Mouse (Mus musculus): ENCODE data around the gene Fgfr2. TPM values are rescaled to one million over a fixed set of nuclear protein-coding genes. Genes with fewer than 3 reads are reported as not detected.

The Fgfr2 gene
- polyA plus RNA-seq, 1 experiment: 0.17 TPM

- H3K27me3 ChIP-seq (ENCODE audit: control insufficient read depth, insufficient read depth, insufficient read length): peaks cover 47% of the 10 kb centered on the region
- no peak for TF ChIP-seq REST (IDR thresholded peaks at IDR 0.05; ENCODE audit: insufficient read depth, insufficient read length)
- TF ChIP-seq POLR2A (IDR thresholded peaks at IDR 0.05; ENCODE audit: insufficient read length, low read depth): no peak
These were observed 541.7 kb downstream of the Fgfr2 start for GRCm38 (mm10) chr7:132581441-132581840.

GRCm38 (mm10) chr7:132580511-132580910 is 542.6 kb downstream of the Fgfr2 start:
- H3ac ChIP-seq (ENCODE audit: control insufficient read depth, insufficient read length): no peak overlapping the region

More at GRCm38 (mm10) chr7:132581441-132581840, 541.7 kb downstream of the Fgfr2 start:
- H3ac ChIP-seq (ENCODE audit: control insufficient read depth, insufficient read length): no peak overlapping the region
- H3K79me2 ChIP-seq (ENCODE audit: control insufficient read depth, insufficient read depth): no peaks in the 10 kb centered on the region
- H3K4me2 ChIP-seq (ENCODE audit: low read depth): no peak overlapping the region
- no peak overlapping the region for H3K4me3 ChIP-seq
- H3K36me3 ChIP-seq (ENCODE audit: control insufficient read depth, insufficient read depth): no peaks in the 10 kb centered on the region

GRCm38 (mm10) chr7:132576891-132577290 is 546.3 kb downstream of the Fgfr2 start:
- Histone ChIP-seq H3K79me2 (ENCODE audit: control insufficient read depth, insufficient read depth) (peaks cover 35% of the 10 kb centered on the region), H3K4me2 (ENCODE audit: low read depth) (peak overlapping the region; percentile 99), H3K36me3 (ENCODE audit: control insufficient read depth, insufficient read depth) (no peaks in the 10 kb centered on the region), H3ac (ENCODE audit: control insufficient read depth, insufficient read length) (no peak overlapping the region), H3K4me3 (peak overlapping the region; percentile 30), H3K27me3 (ENCODE audit: control insufficient read depth, insufficient read depth, insufficient read length) (peaks cover 26% of the 10 kb centered on the region)
- no peak for TF ChIP-seq SRF (IDR thresholded peaks at IDR 0.05; ENCODE audit: control insufficient read depth, insufficient read length, low read depth)
- no peak for TF ChIP-seq POLR2A (IDR thresholded peaks at IDR 0.05; ENCODE audit: insufficient read length, low read depth)

More at GRCm38 (mm10) chr7:132580511-132580910, 542.6 kb downstream of the Fgfr2 start:
- no peak for TF ChIP-seq USF1 (IDR thresholded peaks at IDR 0.05; ENCODE audit: low read depth)
- TF ChIP-seq CEBPB (IDR thresholded peaks at IDR 0.05; ENCODE audit: insufficient read depth, poor library complexity, severe bottlenecking): no peak
- no peak for TF ChIP-seq REST (IDR thresholded peaks at IDR 0.05; ENCODE audit: insufficient read depth, insufficient read length)
- no peak for TF ChIP-seq TCF3 (IDR thresholded peaks at IDR 0.05; ENCODE audit: insufficient read length, low read depth)
- TF ChIP-seq TCF12 (IDR thresholded peaks at IDR 0.05; ENCODE audit: insufficient read depth, poor library complexity, severe bottlenecking): no peak
- TF ChIP-seq POLR2A (IDR thresholded peaks at IDR 0.05; ENCODE audit: insufficient read length, low read depth): no peak
- TF ChIP-seq POLR2AphosphoS2 (IDR thresholded peaks at IDR 0.05; ENCODE audit: insufficient read length, low read depth): no peak
- no peak for TF ChIP-seq SRF (IDR thresholded peaks at IDR 0.05; ENCODE audit: control insufficient read depth, insufficient read length, low read depth)
- no peak for TF ChIP-seq E2F4 (IDR thresholded peaks at IDR 0.05; ENCODE audit: insufficient read depth)
- no peak for TF ChIP-seq MYOG (IDR thresholded peaks at IDR 0.05; ENCODE audit: control insufficient read depth in 1 of 3, insufficient read depth in 1 of 3, insufficient read length in 2 of 3, low read depth in 2 of 3)
- no peak for TF ChIP-seq MAX (IDR thresholded peaks at IDR 0.05; ENCODE audit: low read depth)
- no peak for TF ChIP-seq MYOD1 (IDR thresholded peaks at IDR 0.05; ENCODE audit: control insufficient read depth in 1 of 3, insufficient read length in 2 of 3, low read depth in 2 of 3)
- peaks cover 47% of the 10 kb centered on the region for H3K27me3 ChIP-seq (ENCODE audit: control insufficient read depth, insufficient read depth, insufficient read length)
- no peak overlapping the region for H3K4me2 ChIP-seq (ENCODE audit: low read depth)
- no peaks in the 10 kb centered on the region for H3K36me3 ChIP-seq (ENCODE audit: control insufficient read depth, insufficient read depth)
- H3K79me2 ChIP-seq (ENCODE audit: control insufficient read depth, insufficient read depth): no peaks in the 10 kb centered on the region
- no peak overlapping the region for H3K4me3 ChIP-seq

DNA sequence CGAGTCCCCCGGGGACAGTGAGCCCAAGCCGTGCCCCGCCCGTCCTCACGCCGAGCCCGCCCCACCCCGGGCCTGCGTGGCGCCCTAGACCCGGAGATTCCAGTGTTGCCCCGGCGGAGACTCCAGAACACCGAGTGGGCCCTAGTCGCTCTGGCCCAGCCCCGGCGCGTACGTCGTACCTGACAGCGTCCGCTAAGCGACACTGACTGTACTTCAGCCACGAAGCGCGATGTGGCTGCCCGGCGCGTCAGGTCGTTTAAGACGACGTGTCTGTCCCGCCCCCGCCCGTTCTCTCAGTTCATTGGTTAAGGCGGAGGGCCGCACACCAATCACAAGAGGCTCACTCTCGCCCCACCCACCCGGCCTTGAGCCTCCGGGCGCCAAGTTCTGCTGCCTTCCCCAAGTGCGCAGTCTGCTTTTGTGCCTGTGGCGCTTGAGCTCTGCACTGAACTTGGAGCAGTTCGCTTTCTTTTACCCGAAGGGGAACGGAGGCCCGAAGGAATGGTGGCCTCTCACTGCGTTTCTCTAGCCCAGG is 547.0 kb downstream of the Fgfr2 start, which contains the start of gene Oat:
TSS of gene Oat (minus strand) at position 283 of the 535 bp plus-strand sequence.
- no peak for TF ChIP-seq CEBPB (IDR thresholded peaks at IDR 0.05; ENCODE audit: insufficient read depth, poor library complexity, severe bottlenecking)
- TF ChIP-seq REST (IDR thresholded peaks at IDR 0.05; ENCODE audit: insufficient read depth, insufficient read length): peak; percentile 42
- TF ChIP-seq MYOG (IDR thresholded peaks at IDR 0.05; ENCODE audit: control insufficient read depth in 1 of 3, insufficient read depth in 1 of 3, insufficient read length in 2 of 3, low read depth in 2 of 3): no peak
- TF ChIP-seq POLR2A (IDR thresholded peaks at IDR 0.05; ENCODE audit: insufficient read length, low read depth): peak; percentile 99
- TF ChIP-seq MAX (IDR thresholded peaks at IDR 0.05; ENCODE audit: low read depth): no peak
- peak; percentile 99 for TF ChIP-seq POLR2AphosphoS2 (IDR thresholded peaks at IDR 0.05; ENCODE audit: insufficient read length, low read depth)
- TF ChIP-seq MYOD1 (IDR thresholded peaks at IDR 0.05; ENCODE audit: control insufficient read depth in 1 of 3, insufficient read length in 2 of 3, low read depth in 2 of 3): no peak
- no peak for TF ChIP-seq TCF12 (IDR thresholded peaks at IDR 0.05; ENCODE audit: insufficient read depth, poor library complexity, severe bottlenecking)
- TF ChIP-seq E2F4 (IDR thresholded peaks at IDR 0.05; ENCODE audit: insufficient read depth): peak; percentile 81
- no peak for TF ChIP-seq TCF3 (IDR thresholded peaks at IDR 0.05; ENCODE audit: insufficient read length, low read depth)
- no peak for TF ChIP-seq USF1 (IDR thresholded peaks at IDR 0.05; ENCODE audit: low read depth)
- Histone ChIP-seq H3K4me2 (ENCODE audit: low read depth) (peak within 1 kb of the TSS; percentile 99), H3K79me2 (ENCODE audit: control insufficient read depth, insufficient read depth) (peaks cover 43% of the 10 kb centered on the region), H3K36me3 (ENCODE audit: control insufficient read depth, insufficient read depth) (no peaks in the 10 kb centered on the region), H3ac (ENCODE audit: control insufficient read depth, insufficient read length) (peak within 1 kb of the TSS; percentile 31), H3K4me3 (peak within 1 kb of the TSS; percentile 30), H3K27me3 (ENCODE audit: control insufficient read depth, insufficient read depth, insufficient read length) (peaks cover 20% of the 10 kb centered on the region)

DNA sequence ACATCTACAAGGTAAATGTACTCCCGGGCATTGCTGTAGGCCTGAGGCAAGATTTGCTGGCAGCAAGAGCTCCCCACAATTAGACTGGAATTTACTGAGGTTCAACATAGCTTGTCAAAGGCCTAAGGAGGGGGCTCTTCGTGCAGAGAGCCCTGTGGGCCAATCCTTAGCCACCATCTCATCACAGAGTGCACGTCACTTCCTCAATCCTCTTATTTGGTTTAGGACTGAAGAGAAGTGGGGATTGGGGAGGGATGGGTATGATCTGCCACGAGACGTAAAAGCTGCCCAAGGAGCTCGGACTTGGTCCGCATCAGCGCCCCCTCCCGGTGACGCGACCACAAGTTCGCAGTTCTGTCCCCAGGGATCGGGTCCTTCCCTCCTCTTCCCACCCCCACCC is 547.5 kb downstream of the Fgfr2 start:
- Histone ChIP-seq H3K27me3 (ENCODE audit: control insufficient read depth, insufficient read depth, insufficient read length) (peaks cover 14% of the 10 kb centered on the region), H3ac (ENCODE audit: control insufficient read depth, insufficient read length) (peak overlapping the region; percentile 31), H3K4me2 (ENCODE audit: low read depth) (peak overlapping the region; percentile 89), H3K4me3 (peak overlapping the region; percentile 30), H3K79me2 (ENCODE audit: control insufficient read depth, insufficient read depth) (peaks cover 48% of the 10 kb centered on the region), H3K36me3 (ENCODE audit: control insufficient read depth, insufficient read depth) (no peaks in the 10 kb centered on the region)
- TF ChIP-seq MYOD1 (IDR thresholded peaks at IDR 0.05; ENCODE audit: control insufficient read depth in 1 of 3, insufficient read length in 2 of 3, low read depth in 2 of 3) (no peak), SRF (IDR thresholded peaks at IDR 0.05; ENCODE audit: control insufficient read depth, insufficient read length, low read depth) (peak; percentile 90)
